ENCODE assay signal across 15 mouse cellular contexts in genomic region chr1:169096737-169097136, GRCm38 (mm10).
A peak's percentile ranks its signal among the peaks of the same experiment; 100 is the strongest.
DNase-seq lines count a peak whose midpoint lies in the region; ATAC-seq lines count a peak whose summit lies in the region.
"Had no signal": no experiment of that assay in that cellular context is flagged by ENCODE, and none has a peak within 500 bp of the region (broad histone marks: within the 10 kb centered on the region; RNA-seq: fewer than 3 reads in every experiment).

No protein-coding gene starts in this region.

- no peaks in the 10 kb centered on the region for H3K27me3 ChIP-seq in heart, embryonic 12.5 days (replicated peaks)
- H3K27me3 ChIP-seq in midbrain, embryonic 13.5 days, result no peaks in the 10 kb centered on the region
- H3K27me3 ChIP-seq in midbrain, embryonic 11.5 days (ENCODE audit: control insufficient read depth, insufficient read depth, low read length), result no peaks in the 10 kb centered on the region
- H3K27me3 ChIP-seq in hindbrain, embryonic 10.5 days (ENCODE audit: insufficient read depth, poor library complexity, severe bottlenecking), result no peaks in the 10 kb centered on the region
- H3K27me3 ChIP-seq: limb, embryonic 15.5 days; neural tube, embryonic 12.5 days had no signal

- peak; percentile 23 to 26 for DNase-seq in adrenal gland, postnatal 36 days
- no peak for DNase-seq in adrenal gland, postnatal 4 days (ENCODE audit: low spot score in 2 of 2)
- no peak for DNase-seq in heart, adult 18-20 months
- no peak for DNase-seq in midbrain, embryonic 11.5 days (ENCODE audit: low spot score, missing footprints)
- peak; percentile 80 for DNase-seq in skeletal muscle tissue, adult 2 months (ENCODE audit: low read depth, low spot score)
- DNase-seq in hindbrain, embryonic 10.5 days (ENCODE audit: low spot score), result no peak
- DNase-seq: cerebellum, adult 8-10 months; forebrain, postnatal 0 days; right cerebral cortex, postnatal 14 days; thymus, postnatal 36 days had no signal

- H3K9ac ChIP-seq in heart, embryonic 12.5 days, result no peak overlapping the region
- no peak overlapping the region for H3K9ac ChIP-seq in midbrain, embryonic 13.5 days (replicated peaks)
- no peak overlapping the region for H3K9ac ChIP-seq in midbrain, embryonic 11.5 days (ENCODE audit: low read length)
- H3K9ac ChIP-seq: forebrain, postnatal 0 days; limb, embryonic 15.5 days; neural tube, embryonic 12.5 days had no signal

- ATAC-seq in heart, embryonic 12.5 days (ENCODE audit: insufficient number of reproducible peaks, low FRiP score), result no peak
- ATAC-seq in midbrain, embryonic 13.5 days, result no peak
- ATAC-seq in midbrain, embryonic 11.5 days (ENCODE audit: low FRiP score), result no peak
- ATAC-seq: forebrain, postnatal 0 days had no signal

- peaks cover 13% of the 10 kb centered on the region for H3K4me1 ChIP-seq in heart, embryonic 12.5 days (replicated peaks)
- H3K4me1 ChIP-seq in midbrain, embryonic 13.5 days (replicated peaks), result no peaks in the 10 kb centered on the region
- no peaks in the 10 kb centered on the region for H3K4me1 ChIP-seq in midbrain, embryonic 11.5 days (ENCODE audit: control insufficient read depth, insufficient read depth, low read length)
- 0 out of 2 replicates have a peak, but pooled peaks cover 4% of the 10 kb centered on the region for H3K4me1 ChIP-seq in hindbrain, embryonic 10.5 days (replicated peaks)
- H3K4me1 ChIP-seq: limb, embryonic 15.5 days; neural tube, embryonic 12.5 days had no signal

- H3K27ac ChIP-seq in heart, embryonic 12.5 days (ENCODE audit: poor library complexity, severe bottlenecking), result no peak overlapping the region
- 0 out of 2 replicates have a peak overlapping the region, but pooled peaks have one; percentile 25 for H3K27ac ChIP-seq in midbrain, embryonic 13.5 days
- no peak overlapping the region for H3K27ac ChIP-seq in midbrain, embryonic 11.5 days (ENCODE audit: low read depth, low read length)
- no peak overlapping the region; the same call in 1 of the 2 replicates for H3K27ac ChIP-seq in hindbrain, embryonic 10.5 days
- H3K27ac ChIP-seq: limb, embryonic 15.5 days; macrophage; neural tube, embryonic 12.5 days had no signal

- no peak overlapping the region for H3K4me3 ChIP-seq in heart, embryonic 12.5 days
- no peak overlapping the region for H3K4me3 ChIP-seq in midbrain, embryonic 13.5 days (replicated peaks)
- no peak overlapping the region for H3K4me3 ChIP-seq in midbrain, embryonic 11.5 days (ENCODE audit: low read depth, low read length)
- H3K4me3 ChIP-seq in hindbrain, embryonic 10.5 days, result no peak overlapping the region
- H3K4me3 ChIP-seq: limb, embryonic 15.5 days; neural tube, embryonic 12.5 days had no signal

- 33% methylated on average over 5 of the region's 5 CpGs for WGBS in heart, embryonic 12.5 days
- WGBS in midbrain, embryonic 13.5 days, result 71% methylated on average over 5 of the region's 5 CpGs
- 81% methylated on average over 5 of the region's 5 CpGs for WGBS in midbrain, embryonic 11.5 days
- WGBS in hindbrain, embryonic 10.5 days, result 67% methylated on average over 5 of the region's 5 CpGs

- no peaks in the 10 kb centered on the region for H3K9me3 ChIP-seq in heart, embryonic 12.5 days (replicated peaks)
- H3K9me3 ChIP-seq in midbrain, embryonic 13.5 days, result no peaks in the 10 kb centered on the region
- no peaks in the 10 kb centered on the region for H3K9me3 ChIP-seq in midbrain, embryonic 11.5 days (ENCODE audit: control insufficient read depth, low read length)
- no peaks in the 10 kb centered on the region for H3K9me3 ChIP-seq in hindbrain, embryonic 10.5 days
- H3K9me3 ChIP-seq: limb, embryonic 15.5 days; neural tube, embryonic 12.5 days had no signal

- H3K4me2 ChIP-seq in heart, embryonic 12.5 days, result peak overlapping the region; percentile 20
- H3K4me2 ChIP-seq in midbrain, embryonic 13.5 days (replicated peaks), result no peak overlapping the region
- H3K4me2 ChIP-seq in midbrain, embryonic 11.5 days, result no peak overlapping the region
- H3K4me2 ChIP-seq: limb, embryonic 15.5 days; neural tube, embryonic 12.5 days had no signal

- H3K36me3 ChIP-seq in heart, embryonic 12.5 days, result no peaks in the 10 kb centered on the region
- no peaks in the 10 kb centered on the region for H3K36me3 ChIP-seq in midbrain, embryonic 13.5 days
- no peaks in the 10 kb centered on the region for H3K36me3 ChIP-seq in midbrain, embryonic 11.5 days (ENCODE audit: control insufficient read depth, insufficient read depth, low read length)
- H3K36me3 ChIP-seq in hindbrain, embryonic 10.5 days, result no peaks in the 10 kb centered on the region
- H3K36me3 ChIP-seq: limb, embryonic 15.5 days; neural tube, embryonic 12.5 days had no signal

Comparison
In these comparisons a context has a peak if more than half of its experiments do, and no peak if none do; other contexts are left out.
1. DNase-seq: peak in adrenal gland, postnatal 36 days (2 of 2) and skeletal muscle tissue, adult 2 months (single experiment); none in adrenal gland, postnatal 4 days (0 of 2), heart, adult 18-20 months (0 of 2), midbrain, embryonic 11.5 days (single experiment) and hindbrain, embryonic 10.5 days (single experiment).